Mouse (Mus musculus) lung, postnatal 0 days (tissue): ENCODE results near the gene Stra6. TPM values are rescaled to one million over a fixed set of nuclear protein-coding genes. Genes with fewer than 3 reads are reported as not detected.
A peak's percentile ranks its signal among the peaks of the same experiment; 100 is the strongest.

Source experiments
- ATAC-seq: fragments of 200-750 bp; cut with Nextera tagmentation; 2 replicates; pipeline ENCODE4 v1.8.0; 2017; ENCODE audit warnings: moderate library complexity
- DNase-seq: peaks from one replicate; pipeline ENCODE4 v3.0.0-alpha.2; 2016; ENCODE audit warnings: low spot score
- H3K27ac ChIP-seq: fragments of 300-500 bp; sonication (generic); 2 replicates; pipeline ENCODE4 v1.5.1; 2014; ENCODE audit warnings: antibody characterized with exemption, mild to moderate bottlenecking, low read length, mixed read lengths
- H3K27me3 ChIP-seq: fragments of 300-500 bp; sonication (generic); replicated peaks from 2 replicates; pipeline ENCODE4 v1.6.1; 2014; ENCODE audit warnings: low read length, mixed read lengths; ENCODE audit not compliant: insufficient read depth
- H3K36me3 ChIP-seq: fragments of 300-500 bp; sonication (generic); 2 replicates; pipeline ENCODE4 v1.6.1; 2014; ENCODE audit warnings: low read length, mixed read lengths; ENCODE audit not compliant: insufficient read depth
- H3K4me1 ChIP-seq: fragments of 300-500 bp; sonication (generic); 2 replicates; pipeline ENCODE4 v1.6.1; 2014; ENCODE audit warnings: antibody characterized with exemption, low read depth, low read length, mixed read lengths; ENCODE audit not compliant: insufficient read depth
- H3K4me2 ChIP-seq: fragments of 300-500 bp; sonication (generic); replicated peaks from 2 replicates; pipeline ENCODE4 v1.6.1; 2014; ENCODE audit warnings: low read depth, mild to moderate bottlenecking, low read length, moderate library complexity, mixed read lengths
- H3K4me3 ChIP-seq: fragments of 300-500 bp; sonication (generic); 2 replicates; pipeline ENCODE4 v1.5.1; 2014; ENCODE audit warnings: low read depth, low read length
- H3K9ac ChIP-seq: fragments of 300-500 bp; sonication (generic); replicated peaks from 2 replicates; pipeline ENCODE4 v1.6.1; 2014; ENCODE audit warnings: low read depth, mild to moderate bottlenecking
- H3K9me3 ChIP-seq: fragments of 300-500 bp; sonication (generic); 2 replicates; pipeline ENCODE4 v1.6.1; 2016; ENCODE audit warnings: low read length, mixed read lengths
- CTCF ChIP-seq: IDR thresholded peaks from 2 replicates; pipeline ENCODE4 v1.5.1; 2016; ENCODE audit warnings: antibody characterized with exemption, mild to moderate bottlenecking
- EP300 ChIP-seq: IDR thresholded peaks from 2 replicates; pipeline ENCODE4 v1.6.1; 2016; ENCODE audit warnings: antibody characterized with exemption, mild to moderate bottlenecking, control low read depth
- WGBS: fragments of 180-500 bp; shearing (Covaris S2); extraction: QIAGEN DNeasy Blood & Tissue Kit; methylation state at CpG from one replicate; pipeline ENCODE4 v1.1.7; 2014; 5-methylcytosine and 5-hydroxymethylcytosine counted together
- polyA plus RNA-seq: library from polyadenylated mRNA; unstranded; fragments of >200 nt; fragmentation: Nextera tagmentation; extraction: Ambion mirVana; gene quantifications from 2 replicates; pipeline ENCODE4 v1.2.1, GENCODE M21; 2015

Stra6 gene
- polyA plus RNA-seq, 1 experiment from 2014 or later: 0.41 TPM

DNA sequence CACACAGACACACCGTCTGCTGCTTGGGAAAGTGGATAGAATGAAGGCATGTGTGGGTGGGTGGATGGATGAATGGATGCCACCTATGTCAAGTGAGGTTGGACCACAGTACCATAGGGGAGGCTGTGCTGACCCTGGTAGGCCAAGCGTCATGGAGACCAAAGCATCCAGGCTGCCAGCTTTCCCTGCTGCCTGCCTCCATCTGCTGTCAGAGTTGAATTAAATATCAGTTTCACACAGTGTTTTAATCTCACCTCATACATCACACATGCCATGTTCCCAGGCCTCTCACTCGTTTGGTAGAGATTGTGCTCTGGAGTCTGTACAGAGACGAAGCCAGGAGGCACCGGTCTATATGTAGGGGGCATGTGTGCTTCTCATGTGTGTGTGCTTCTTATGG is 47.2 kb downstream of the Stra6 start:
- TF ChIP-seq EP300: no peak
- no peak for TF ChIP-seq CTCF
- ATAC-seq: no peak
- Histone ChIP-seq H3K36me3 (no peaks in the 10 kb centered on the region), H3K4me3 (no peak overlapping the region), H3K9ac (no peak overlapping the region), H3K9me3 (no peaks in the 10 kb centered on the region), H3K4me2 (no peak overlapping the region), H3K27me3 (peaks cover 7% of the 10 kb centered on the region; the same call in 1 of the 2 replicates), H3K27ac (no peak overlapping the region), H3K4me1 (no peaks in the 10 kb centered on the region)
- DNase-seq: no peak
- 53% methylated on average over 5 of the region's 5 CpGs for WGBS

DNA sequence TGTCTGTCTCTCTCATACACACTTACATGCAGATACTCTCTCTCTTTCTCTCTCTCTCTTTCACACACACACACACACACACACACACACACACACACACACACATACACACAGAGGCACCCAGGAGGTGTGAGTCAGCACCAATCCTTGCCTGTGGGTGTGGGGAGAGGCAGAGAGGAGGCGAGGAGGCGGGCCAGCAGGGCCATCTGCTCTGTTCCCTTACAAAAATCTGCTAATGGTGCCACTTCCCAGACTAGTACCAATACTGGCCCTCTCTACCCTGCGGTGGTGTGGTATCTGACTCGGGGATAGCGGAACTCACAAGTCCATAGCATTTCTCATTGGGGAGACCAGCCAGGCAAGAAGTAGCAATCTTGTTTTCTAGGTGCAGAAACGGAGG is 47.8 kb downstream of the Stra6 start:
- H3K4me3 ChIP-seq: no peak overlapping the region
- 73% methylated on average over 6 of the region's 6 CpGs for WGBS
- no peak overlapping the region for H3K4me2 ChIP-seq
- H3K4me1 ChIP-seq: no peaks in the 10 kb centered on the region
- H3K27ac ChIP-seq: no peak overlapping the region
- DNase-seq: no peak
- H3K9me3 ChIP-seq: no peaks in the 10 kb centered on the region
- H3K36me3 ChIP-seq: no peaks in the 10 kb centered on the region
- no peak for ATAC-seq
- peaks cover 7% of the 10 kb centered on the region; the same call in 1 of the 2 replicates for H3K27me3 ChIP-seq
- TF ChIP-seq CTCF: no peak
- no peak for TF ChIP-seq EP300
- no peak overlapping the region for H3K9ac ChIP-seq

DNA sequence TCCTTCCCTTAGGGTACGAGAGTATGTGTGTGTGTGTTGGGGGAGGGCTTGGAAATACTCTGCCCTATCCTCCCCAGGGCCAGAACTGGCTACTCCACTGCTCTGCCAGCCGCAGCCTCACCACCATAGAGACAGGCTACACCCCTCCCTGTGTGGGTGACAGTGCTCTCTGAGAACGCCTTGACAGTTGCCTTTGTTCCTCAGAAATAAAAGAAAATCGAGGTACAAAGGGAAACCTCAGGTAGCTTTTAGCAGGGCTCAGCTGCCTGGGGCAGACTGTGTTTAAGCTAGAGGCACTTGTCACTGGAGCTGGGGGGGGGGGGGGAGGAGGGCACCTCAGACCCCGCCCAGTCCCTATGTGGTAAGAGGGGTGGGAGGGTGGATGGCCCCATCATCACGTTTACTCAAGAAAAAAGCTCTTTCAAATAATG is 48.7 kb downstream of the Stra6 start:
- Histone ChIP-seq H3K9me3 (no peaks in the 10 kb centered on the region), H3K4me3 (no peak overlapping the region), H3K4me1 (no peaks in the 10 kb centered on the region), H3K4me2 (no peak overlapping the region), H3K27me3 (peaks cover 7% of the 10 kb centered on the region; the same call in 1 of the 2 replicates), H3K9ac (no peak overlapping the region), H3K27ac (no peak overlapping the region), H3K36me3 (no peaks in the 10 kb centered on the region)
- DNase-seq: no peak
- ATAC-seq: no peak
- TF ChIP-seq CTCF (no peak), EP300 (no peak)
- 27% methylated on average over 5 of the region's 6 CpGs for WGBS

DNA sequence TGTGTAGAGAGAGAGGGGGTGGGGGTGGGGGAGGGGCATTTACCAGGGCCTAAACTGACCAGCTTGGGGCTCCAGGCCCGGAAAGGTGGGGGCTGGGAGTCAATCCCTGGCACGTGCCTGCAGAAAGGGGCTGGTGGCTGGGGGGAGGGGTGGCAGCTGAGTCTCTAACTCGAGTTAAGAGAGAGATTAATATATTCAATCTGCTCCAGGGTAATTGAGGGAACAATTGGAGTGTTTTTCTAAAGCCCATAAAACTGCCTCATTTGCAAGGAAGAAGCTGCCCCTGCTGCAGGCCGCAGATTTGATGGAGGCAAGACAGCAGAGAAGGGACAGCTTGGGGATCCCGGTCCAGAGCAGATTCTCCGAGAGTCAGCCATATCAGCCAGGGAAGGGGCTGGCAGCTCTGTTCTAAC is 49.3 kb downstream of the Stra6 start:
- H3K9ac ChIP-seq: no peak overlapping the region
- ATAC-seq (no peak), DNase-seq (no peak)
- no peak overlapping the region for H3K4me3 ChIP-seq
- H3K27ac ChIP-seq: no peak overlapping the region
- peaks cover 7% of the 10 kb centered on the region; the same call in 1 of the 2 replicates for H3K27me3 ChIP-seq
- H3K4me2 ChIP-seq: no peak overlapping the region
- H3K36me3 ChIP-seq: no peaks in the 10 kb centered on the region
- no peak for TF ChIP-seq EP300
- TF ChIP-seq CTCF: no peak
- WGBS: 15% methylated on average over 6 of the region's 6 CpGs
- no peaks in the 10 kb centered on the region for H3K4me1 ChIP-seq
- no peaks in the 10 kb centered on the region for H3K9me3 ChIP-seq

DNA sequence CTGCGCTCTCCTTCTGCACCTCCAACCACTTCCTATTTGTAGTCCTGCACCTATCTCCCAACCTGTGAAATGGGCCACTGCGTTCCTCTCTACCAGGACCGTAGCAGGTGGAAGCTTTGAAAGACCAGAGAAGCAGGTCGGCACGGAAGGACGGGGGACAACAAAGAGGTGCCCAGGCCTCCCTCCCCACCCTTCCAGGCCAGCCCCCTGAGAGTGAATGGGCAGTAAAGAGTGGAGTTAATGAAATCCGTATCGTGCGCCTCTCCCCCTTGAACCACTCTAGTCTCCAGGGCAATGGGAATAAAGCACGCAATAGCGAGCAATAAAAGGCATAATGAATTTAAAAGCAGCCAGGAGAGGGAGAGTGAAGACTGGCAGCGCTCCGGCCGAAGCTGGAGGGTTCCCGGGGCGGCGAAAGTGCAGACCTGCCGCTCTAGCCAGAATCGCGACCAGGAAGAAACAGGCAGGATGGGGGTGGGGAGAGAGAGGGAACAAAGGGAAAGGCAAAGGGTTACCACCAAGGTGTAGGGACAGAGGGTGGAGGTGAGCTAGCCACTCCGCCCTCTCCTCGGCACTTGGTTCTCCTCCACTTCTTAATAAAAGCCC is 49.8 kb downstream of the Stra6 start:
- no peak for ATAC-seq
- 0 out of 2 replicates have a peak overlapping the region, but pooled peaks have one; percentile 10 for H3K4me3 ChIP-seq
- H3K9ac ChIP-seq: no peak overlapping the region
- peak overlapping the region; percentile 34; the same call in 1 of the 2 replicates for H3K4me2 ChIP-seq
- no peak for TF ChIP-seq CTCF
- no peak for TF ChIP-seq EP300
- no peak for DNase-seq
- H3K4me1 ChIP-seq: no peaks in the 10 kb centered on the region
- H3K27me3 ChIP-seq: peaks cover 7% of the 10 kb centered on the region; the same call in 1 of the 2 replicates
- WGBS: 9% methylated on average over 22 of the region's 22 CpGs
- H3K9me3 ChIP-seq: no peaks in the 10 kb centered on the region
- no peak overlapping the region for H3K27ac ChIP-seq
- H3K36me3 ChIP-seq: no peaks in the 10 kb centered on the region

DNA sequence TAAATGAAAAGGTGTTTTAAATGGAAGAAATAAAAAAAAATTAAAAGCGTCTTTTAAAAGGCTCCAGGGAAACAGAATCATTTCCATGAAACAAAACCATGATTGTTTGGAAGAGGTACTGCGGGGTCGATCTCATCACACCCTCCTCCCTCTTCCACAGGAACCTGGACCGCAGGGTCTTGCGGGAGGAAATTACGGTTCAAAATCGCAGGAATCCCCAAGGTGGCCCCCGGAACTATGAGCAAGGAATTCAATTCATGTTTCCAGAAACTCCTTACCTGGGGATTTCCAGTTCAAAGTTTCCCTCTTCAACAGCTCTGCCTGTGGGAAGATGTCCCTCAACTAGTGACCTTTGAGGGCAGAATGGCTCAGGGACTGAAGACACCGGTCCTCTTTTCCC is 50.4 kb downstream of the Stra6 start:
- Histone ChIP-seq H3K9me3 (no peaks in the 10 kb centered on the region), H3K4me2 (peak overlapping the region; percentile 34; the same call in 1 of the 2 replicates), H3K4me1 (no peaks in the 10 kb centered on the region), H3K4me3 (no peak overlapping the region), H3K36me3 (no peaks in the 10 kb centered on the region), H3K27ac (no peak overlapping the region), H3K27me3 (peaks cover 7% of the 10 kb centered on the region; the same call in 1 of the 2 replicates), H3K9ac (no peak overlapping the region)
- no peak for DNase-seq
- WGBS: 8% methylated on average over 9 of the region's 9 CpGs
- ATAC-seq: no peak
- TF ChIP-seq EP300: no peak
- TF ChIP-seq CTCF: no peak
